Mouse (Mus musculus) ES-Bruce4 (cell line): ENCODE data around the gene Hspe1.

Source experiments
- CTCF ChIP-seq: IDR thresholded peaks from one replicate; pipeline ENCODE4 v1.8.1; 2011; ENCODE audit warnings: low read depth, low read length
- POLR2A ChIP-seq: IDR thresholded peaks from one replicate; pipeline ENCODE4 v1.8.1; 2011; ENCODE audit warnings: low read length; ENCODE audit not compliant: insufficient read depth

DNA sequence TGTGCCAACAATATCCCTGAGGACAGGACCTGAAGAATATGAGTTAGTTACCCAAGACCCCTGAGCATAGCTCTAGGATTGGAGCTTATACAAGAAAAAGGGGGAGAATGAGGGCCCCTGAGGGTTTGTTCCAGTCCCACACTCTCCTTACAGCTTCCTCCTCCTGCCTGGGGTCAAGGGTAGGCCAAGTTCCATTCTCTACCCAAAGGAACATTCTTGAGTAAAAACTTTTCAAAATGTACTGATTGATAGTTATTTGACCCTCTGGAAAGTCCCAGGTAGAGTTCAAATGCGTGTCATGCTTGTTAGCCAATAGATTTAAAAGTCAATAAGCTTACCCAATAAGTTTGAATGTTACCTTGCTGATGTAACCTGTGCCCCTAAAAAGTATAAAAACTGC is 19.7 kb downstream of the Hspe1 start:
- TF ChIP-seq CTCF, result no peak
- no peak for TF ChIP-seq POLR2A
